Mouse (Mus musculus) embryonic fibroblast, embryonic 13.5 days (primary cell): ENCODE results near the gene Ttf1. TPM values are rescaled to one million over a fixed set of nuclear protein-coding genes. Genes with fewer than 3 reads are reported as not detected.
A peak's percentile ranks its signal among the peaks of the same experiment; 100 is the strongest.

Experiments used
- H3K27ac ChIP-seq: 2 replicates; pipeline ENCODE4 v1.5.1; 2012; ENCODE audit warnings: low read length, control low read depth, inconsistent platforms; ENCODE audit not compliant: insufficient read depth
- H3K4me1 ChIP-seq: 2 replicates; pipeline ENCODE4 v1.6.1; 2011; ENCODE audit warnings: low read length; ENCODE audit not compliant: control insufficient read depth, insufficient read depth
- H3K4me3 ChIP-seq: 2 replicates; pipeline ENCODE4 v1.5.1; 2011; ENCODE audit warnings: mild to moderate bottlenecking, control low read depth, low read length; ENCODE audit not compliant: insufficient read depth
- CTCF ChIP-seq: IDR thresholded peaks from 2 replicates; pipeline ENCODE4 v1.5.1; 2011; ENCODE audit warnings: mild to moderate bottlenecking, control low read depth, low read length, moderate library complexity, borderline replicate concordance; ENCODE audit not compliant: insufficient read depth
- POLR2A ChIP-seq: IDR thresholded peaks from 2 replicates; pipeline ENCODE4 v1.6.1; 2011; ENCODE audit warnings: low read depth, mild to moderate bottlenecking, control low read depth, low read length, moderate library complexity
- polyA plus RNA-seq: library from polyadenylated mRNA; stranded (reverse); fragments of >200 nt; gene quantifications from 2 replicates; pipeline ENCODE4 v1.2.4, GENCODE M21; 2011; ENCODE audit warnings: low read depth; ENCODE audit not compliant: missing spikeins, insufficient read length

Gene Ttf1
- polyA plus RNA-seq = 14.1 and 15.1 TPM in 2 replicates

DNA sequence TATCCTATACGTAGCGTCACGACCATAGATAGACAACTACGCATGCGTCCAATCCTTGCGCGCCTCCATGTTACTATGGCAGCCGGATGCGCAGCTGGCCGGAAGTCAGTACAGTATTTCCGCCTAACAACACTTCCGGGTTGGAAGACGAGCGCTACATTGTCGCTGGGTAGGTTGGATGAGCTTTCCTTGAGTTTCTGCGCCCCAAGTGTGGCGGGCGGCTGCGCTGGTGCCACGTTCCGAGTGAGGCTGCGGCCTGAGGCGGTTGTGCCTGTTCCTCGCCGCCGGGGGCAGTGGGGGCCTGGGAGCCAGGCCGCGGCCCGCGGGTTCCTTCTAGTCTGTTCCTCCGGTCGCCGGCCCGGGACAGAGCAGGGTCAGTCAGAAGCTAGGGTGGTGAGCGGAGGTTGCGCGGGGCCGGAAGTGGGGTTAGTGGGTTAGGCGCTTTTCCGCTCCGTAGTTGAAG, at the start of gene Ttf1:
Ttf1 (plus strand) TSS at position 128 of the 463 bp plus-strand sequence.
- TF ChIP-seq CTCF (no peak), POLR2A (peak; percentile 88)
- no peaks in the 10 kb centered on the region; the same call in 1 of the 2 replicates for H3K4me1 ChIP-seq
- H3K27ac ChIP-seq = peak within 1 kb of the TSS; percentile 90
- H3K4me3 ChIP-seq = peak within 1 kb of the TSS; percentile 99

DNA sequence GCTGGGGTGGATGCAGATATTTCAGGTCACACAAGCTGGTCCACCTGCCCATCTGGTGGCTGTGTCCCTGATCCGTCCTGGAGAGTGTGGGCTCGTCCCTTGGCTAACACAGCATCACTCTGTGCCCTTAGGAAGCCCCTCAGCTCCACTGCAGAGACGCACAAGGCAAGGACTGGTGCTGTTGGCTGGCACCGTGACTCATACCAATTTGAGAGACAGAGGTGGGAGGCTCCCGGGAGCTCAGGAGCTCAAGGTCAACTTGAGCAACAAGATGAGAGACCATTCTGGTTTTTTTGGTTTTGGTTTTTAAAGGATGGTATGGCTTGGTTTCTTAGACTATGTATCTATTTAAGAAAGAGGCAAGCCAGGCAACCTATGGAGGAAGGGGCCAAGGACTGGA, 47.5 kb upstream of the Ttf1 start:
- H3K27ac ChIP-seq = no peak overlapping the region
- TF ChIP-seq POLR2A = no peak
- TF ChIP-seq CTCF = no peak
- no peak overlapping the region for H3K4me3 ChIP-seq
- no peaks in the 10 kb centered on the region for H3K4me1 ChIP-seq

DNA sequence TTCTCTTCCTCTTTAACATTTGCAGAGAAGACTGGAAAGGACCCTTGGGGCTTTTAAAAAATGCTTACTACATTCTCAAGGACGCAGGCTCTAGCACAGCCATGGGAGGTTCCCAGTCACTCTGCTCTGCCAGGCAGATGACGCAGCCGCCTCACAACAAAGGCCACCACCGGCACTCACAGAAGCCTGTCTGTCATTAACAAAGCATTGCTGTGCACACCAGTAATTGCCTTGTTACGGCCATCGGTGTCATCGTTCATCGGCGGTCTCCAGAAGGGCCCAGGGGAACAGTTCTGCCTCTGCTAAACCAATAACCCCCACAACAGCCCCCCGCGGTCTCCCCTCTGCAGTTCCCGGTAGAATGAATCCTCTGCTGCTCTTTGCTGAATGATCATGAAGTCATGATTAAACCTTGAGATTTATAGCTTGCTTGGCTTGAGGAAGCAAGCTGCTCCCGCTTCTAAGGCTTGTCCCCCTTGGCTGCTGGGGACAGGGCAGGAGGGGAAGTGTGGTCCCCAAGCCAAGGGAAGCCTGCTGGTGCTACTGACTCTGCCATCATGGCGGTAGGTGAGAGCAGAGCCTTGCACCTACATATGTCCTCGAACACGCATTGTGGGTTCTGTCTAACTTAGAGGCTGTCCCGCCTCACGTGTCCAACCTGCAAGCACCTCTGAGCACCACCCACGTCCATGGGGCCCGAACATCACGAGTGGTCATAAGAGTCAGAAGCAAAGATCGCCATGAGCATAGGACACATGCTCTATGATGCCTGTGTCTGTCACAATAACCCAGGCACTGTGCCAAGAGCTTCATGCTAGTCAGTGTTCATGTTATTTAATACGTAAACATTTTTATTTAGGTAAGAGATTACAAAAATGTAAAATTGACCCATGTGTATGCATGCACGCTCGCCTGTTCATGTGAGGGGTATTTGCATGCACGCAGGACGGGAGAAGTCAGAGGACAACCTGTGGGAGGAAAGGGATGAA, 43.2 kb upstream of the Ttf1 start:
- Histone ChIP-seq H3K4me1 (no peaks in the 10 kb centered on the region), H3K4me3 (no peak overlapping the region), H3K27ac (no peak overlapping the region)
- TF ChIP-seq CTCF (no peak), POLR2A (no peak)

DNA sequence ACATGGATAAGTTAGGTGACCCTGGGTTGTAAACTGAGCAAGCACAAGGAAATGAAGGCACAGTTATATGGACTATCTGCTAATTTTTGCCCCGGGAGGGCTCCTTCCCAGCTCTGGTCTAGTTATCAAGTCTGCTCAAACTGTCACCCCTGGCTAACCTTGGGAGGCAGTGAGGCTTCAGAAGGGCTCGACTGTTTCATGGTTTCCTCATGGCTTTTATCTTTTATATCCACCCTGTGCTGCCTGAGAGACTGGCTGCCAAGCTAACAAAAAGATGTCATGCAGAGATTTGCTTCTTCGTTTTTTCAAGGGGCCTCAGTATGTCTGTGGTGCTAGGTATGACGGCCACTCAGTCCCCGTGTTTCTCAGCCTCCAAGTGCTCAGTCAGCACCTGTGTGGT, 41.4 kb upstream of the Ttf1 start:
- TF ChIP-seq CTCF (no peak), POLR2A (no peak)
- Histone ChIP-seq H3K4me1 (no peaks in the 10 kb centered on the region), H3K4me3 (no peak overlapping the region), H3K27ac (no peak overlapping the region)

DNA sequence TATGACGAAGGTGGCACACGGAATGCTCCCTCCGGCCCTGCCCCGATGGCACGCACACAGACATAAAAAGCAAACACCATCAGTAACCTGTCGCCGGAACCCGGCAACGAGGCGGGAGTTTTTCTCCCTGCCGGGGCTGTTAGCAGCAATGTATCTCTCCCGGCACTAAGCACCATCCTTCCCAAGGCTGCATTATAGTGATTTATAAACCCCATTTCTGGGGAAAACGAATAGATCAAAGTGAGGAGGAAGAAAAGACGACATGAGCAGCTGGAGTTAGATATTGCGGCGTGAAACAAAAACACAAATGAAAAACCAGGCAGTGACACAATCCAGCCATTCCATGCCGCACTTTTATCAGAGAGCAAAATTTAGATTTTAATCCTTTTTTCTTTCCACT, 39.0 kb upstream of the Ttf1 start:
- TF ChIP-seq CTCF = no peak
- no peaks in the 10 kb centered on the region for H3K4me1 ChIP-seq
- no peak overlapping the region for H3K27ac ChIP-seq
- no peak overlapping the region for H3K4me3 ChIP-seq

DNA sequence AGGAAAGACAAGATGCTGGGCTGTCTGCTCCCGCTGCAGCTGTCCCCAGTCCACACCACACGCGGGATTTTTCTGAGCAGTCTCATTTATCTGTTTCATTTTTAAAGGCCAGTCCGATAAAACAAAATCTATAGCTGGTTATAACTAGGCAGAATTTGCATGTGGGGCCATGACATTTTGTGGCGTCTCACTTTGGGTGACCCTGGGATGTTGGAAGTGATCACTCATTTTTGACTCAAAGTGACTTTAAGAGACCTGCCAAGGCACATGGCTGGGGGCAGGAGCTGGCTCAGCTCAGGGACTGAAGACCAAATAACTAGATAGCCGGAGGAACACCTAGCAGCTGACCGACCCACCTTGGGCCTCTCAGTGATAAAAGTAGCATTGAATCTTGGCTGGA, 37.1 kb upstream of the Ttf1 start:
- Histone ChIP-seq H3K4me3 (no peak overlapping the region), H3K27ac (no peak overlapping the region), H3K4me1 (no peaks in the 10 kb centered on the region)
- TF ChIP-seq POLR2A = no peak
- TF ChIP-seq CTCF = no peak

DNA sequence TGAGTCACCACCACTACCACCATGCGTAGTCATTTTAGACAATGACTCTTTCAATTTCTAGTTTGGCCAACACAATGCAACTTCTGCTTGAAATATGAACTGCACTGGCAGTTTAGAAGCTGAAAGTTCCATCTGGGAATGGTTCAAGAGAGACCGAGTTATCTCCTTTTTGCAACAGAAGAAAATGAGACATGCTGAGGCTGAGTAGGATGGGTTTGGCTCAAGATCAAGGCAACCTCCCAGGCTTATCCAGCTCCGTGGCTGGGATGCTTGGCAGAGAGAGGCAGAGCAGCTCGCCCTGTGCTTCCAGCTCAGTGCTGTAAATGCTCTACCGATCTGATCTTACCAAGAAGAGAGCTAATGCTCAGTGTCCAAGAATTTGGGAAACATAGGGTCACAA, 34.8 kb upstream of the Ttf1 start:
- TF ChIP-seq CTCF (no peak), POLR2A (no peak)
- Histone ChIP-seq H3K4me1 (no peaks in the 10 kb centered on the region), H3K27ac (no peak overlapping the region), H3K4me3 (no peak overlapping the region)

DNA sequence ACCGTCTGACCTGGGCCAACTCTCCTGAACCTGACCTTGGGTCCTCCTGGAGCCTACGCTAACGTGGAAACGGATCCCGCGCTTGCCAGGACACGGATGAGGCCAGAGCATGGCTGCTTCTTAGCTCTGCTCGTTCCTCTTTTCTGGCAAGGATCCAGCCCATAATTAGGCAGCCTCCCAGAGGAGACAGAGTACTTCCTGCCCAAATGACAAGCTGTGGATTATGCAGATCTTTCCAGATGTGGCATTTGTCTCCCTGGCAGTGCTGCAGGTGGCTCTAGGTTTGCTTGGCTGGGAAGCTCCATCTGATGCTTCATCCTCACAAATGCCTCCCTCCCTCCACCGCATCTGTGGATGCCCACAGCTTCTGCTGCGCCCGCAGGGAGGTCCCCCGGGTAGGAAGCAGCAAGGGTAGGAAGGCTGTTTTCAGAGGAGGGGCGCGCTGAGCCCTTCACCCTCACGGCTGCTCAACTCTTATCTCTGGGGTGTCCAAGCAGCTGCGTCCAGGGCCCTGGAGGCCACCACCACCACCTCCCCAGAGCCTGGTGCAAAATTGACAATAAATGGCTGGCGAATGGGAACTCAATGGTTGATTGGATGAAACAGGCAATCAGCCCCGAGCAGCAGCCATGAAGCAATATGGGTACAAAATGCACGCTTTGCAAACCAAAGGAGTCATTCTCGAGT, 29.9 kb upstream of the Ttf1 start:
- Histone ChIP-seq H3K4me1 (no peaks in the 10 kb centered on the region), H3K4me3 (no peak overlapping the region), H3K27ac (no peak overlapping the region)
- TF ChIP-seq CTCF (no peak), POLR2A (no peak)

DNA sequence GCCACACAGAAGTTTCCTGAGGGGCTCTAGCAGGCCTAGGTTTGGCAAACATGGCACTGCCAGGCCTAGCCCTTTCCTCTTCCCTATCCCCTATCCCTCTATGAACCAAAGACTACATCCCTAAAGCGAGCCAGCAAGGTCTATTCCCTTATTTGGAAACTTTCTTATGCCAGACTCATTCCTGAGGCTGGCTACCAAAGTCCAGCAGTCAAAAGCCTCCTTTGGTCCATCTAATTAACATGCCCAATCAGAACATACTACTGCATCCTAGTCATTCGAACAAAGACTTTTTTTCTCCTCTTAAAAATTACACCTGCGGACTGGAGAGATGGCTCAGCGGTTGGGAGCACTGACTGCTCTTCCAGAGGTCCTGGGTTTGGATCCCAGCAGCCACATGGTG, 28.1 kb upstream of the Ttf1 start:
- H3K4me3 ChIP-seq = no peak overlapping the region
- TF ChIP-seq CTCF (no peak), POLR2A (no peak)
- no peak overlapping the region for H3K27ac ChIP-seq
- H3K4me1 ChIP-seq = no peaks in the 10 kb centered on the region
